Mouse (Mus musculus): ENCODE measurements around the gene Gm42906.

Gm42906 gene

GRCm38 (mm10) chr5:151112743-151113142, 315.2 kb downstream of the Gm42906 start:
- CTCF ChIA-PET, result interaction anchor here in 2 of 4 experiments (0.7 to 1.8 kb wide), 2 partner anchors 10 kb away, joined by 3 to 6 read pairs; no protein-coding TSS in a partner anchor
- POLR2A ChIA-PET, result no interaction called here

GRCm38 (mm10) chr5:151111080-151111871, 316.7 kb downstream of the Gm42906 start:
- CTCF ChIA-PET, result interaction anchor here in 2 of 4 experiments (0.6 to 1.8 kb wide), 3 partner anchors 9 kb away, joined by 3 to 6 read pairs (median 3); no protein-coding TSS in a partner anchor
- POLR2A ChIA-PET, result no interaction called here

GRCm38 (mm10) chr5:151110461-151110908, 317.5 kb downstream of the Gm42906 start:
- POLR2A ChIA-PET, result no interaction called here

GRCm38 (mm10) chr5:151109822-151110221, 318.1 kb downstream of the Gm42906 start:
- POLR2A ChIA-PET, result no interaction called here
- CTCF ChIA-PET, result interaction anchor here in 2 of 4 experiments (0.6 to 0.9 kb wide), 2 partner anchors 47 to 259 kb away, joined by 3 to 4 read pairs; no protein-coding TSS in a partner anchor

More at GRCm38 (mm10) chr5:151110461-151110908, 317.5 kb downstream of the Gm42906 start:
- CTCF ChIA-PET, result interaction anchor here in 2 of 4 experiments (0.6 to 1.2 kb wide), 2 partner anchors 8 kb away, joined by 3 read pairs; no protein-coding TSS in a partner anchor

GRCm38 (mm10) chr5:151108955-151109354, 319.0 kb downstream of the Gm42906 start:
- POLR2A ChIA-PET, result interaction anchor here in 1 of 4 experiments (0.6 kb wide), 1 partner anchor 61 kb away, joined by 3 read pairs; no protein-coding TSS in a partner anchor

GRCm38 (mm10) chr5:151108291-151108897, 319.6 kb downstream of the Gm42906 start:
- ChIA-PET POLR2A (interaction anchor here in 1 of 4 experiments (0.6 kb wide), 1 partner anchor 62 kb away, joined by 3 read pairs; no protein-coding TSS in a partner anchor), CTCF (interaction anchor here in 2 of 4 experiments (0.6 to 1.3 kb wide), 3 partner anchors 34 to 579 kb away, joined by 3 read pairs; partner anchors contain the start of gene Pds5b (in 1 of the 2))

More at GRCm38 (mm10) chr5:151108955-151109354, 319.0 kb downstream of the Gm42906 start:
- CTCF ChIA-PET, result interaction anchor here in 1 of 4 experiments (0.9 to 1.3 kb wide), 3 partner anchors 33 to 578 kb away, joined by 3 read pairs; no protein-coding TSS in a partner anchor

- ChIA-PET CTCF (no interaction called here), POLR2A (interaction anchor here in 1 of 4 experiments (0.5 kb wide), 1 partner anchor 582 kb away, joined by 4 read pairs; no protein-coding TSS in a partner anchor)
These were observed 321.1 kb downstream of the Gm42906 start for GRCm38 (mm10) chr5:151106841-151107240.

GRCm38 (mm10) chr5:151105054-151105971, 322.6 kb downstream of the Gm42906 start:
- POLR2A ChIA-PET, result interaction anchor here in 1 of 4 experiments (0.6 kb wide), 1 partner anchor 83 kb away, joined by 3 read pairs; no protein-coding TSS in a partner anchor
- CTCF ChIA-PET, result interaction anchor here in 1 of 4 experiments (0.6 kb wide), 1 partner anchor 134 kb away, joined by 3 read pairs; no protein-coding TSS in a partner anchor

- CTCF ChIA-PET, result interaction anchor here in 2 of 4 experiments (0.6 to 0.8 kb wide), 2 partner anchors 37 to 133 kb away, joined by 3 read pairs; no protein-coding TSS in a partner anchor
These were observed 323.5 kb downstream of the Gm42906 start for GRCm38 (mm10) chr5:151104354-151105053.

GRCm38 (mm10) chr5:151103284-151103683, 324.7 kb downstream of the Gm42906 start:
- POLR2A ChIA-PET, result interaction anchor here in 1 of 4 experiments (0.8 kb wide), 1 partner anchor 205 kb away, joined by 10 read pairs; no protein-coding TSS in a partner anchor
- CTCF ChIA-PET, result interaction anchor here (0.7 to 0.9 kb wide), 5 partner anchors 9 to 1046 kb away, joined by 3 to 4 read pairs (median 3); no protein-coding TSS in a partner anchor

More at GRCm38 (mm10) chr5:151104354-151105053, 323.5 kb downstream of the Gm42906 start:
- POLR2A ChIA-PET, result no interaction called here

- POLR2A ChIA-PET, result interaction anchor here in 1 of 4 experiments (0.6 to 1.0 kb wide), 2 partner anchors 266 to 1423 kb away, joined by 3 read pairs; no protein-coding TSS in a partner anchor
- CTCF ChIA-PET, result interaction anchor here (0.5 to 1.2 kb wide), 28 partner anchors 9 to 1233 kb away, joined by 3 to 8 read pairs (median 3); partner anchors contain the start of gene Pds5b (in 1 of the 4)
These were observed 325.7 kb downstream of the Gm42906 start for GRCm38 (mm10) chr5:151102262-151102661.

- CTCF ChIA-PET, result no interaction called here
- POLR2A ChIA-PET, result interaction anchor here in 1 of 4 experiments (0.8 kb wide), 1 partner anchor 40 kb away, joined by 3 read pairs; no protein-coding TSS in a partner anchor
These were observed 332.0 kb downstream of the Gm42906 start for GRCm38 (mm10) chr5:151096012-151096411.

GRCm38 (mm10) chr5:151092886-151093665, 334.9 kb downstream of the Gm42906 start:
- ChIA-PET CTCF (no interaction called here), POLR2A (interaction anchor here in 1 of 4 experiments (0.6 kb wide), 1 partner anchor 139 kb away, joined by 6 read pairs; no protein-coding TSS in a partner anchor)

- POLR2A ChIA-PET, result no interaction called here
- CTCF ChIA-PET, result no interaction called here
These were observed 337.0 kb downstream of the Gm42906 start for GRCm38 (mm10) chr5:151090996-151091395.

GRCm38 (mm10) chr5:151089201-151089600, 338.8 kb downstream of the Gm42906 start:
- ChIA-PET POLR2A (no interaction called here), CTCF (interaction anchor here in 1 of 4 experiments (1.5 kb wide), 1 partner anchor 13 kb away, joined by 3 read pairs; no protein-coding TSS in a partner anchor)

- CTCF ChIA-PET, result no interaction called here
- POLR2A ChIA-PET, result no interaction called here
These were observed 341.3 kb downstream of the Gm42906 start for GRCm38 (mm10) chr5:151086425-151087202.
